Comparison of ENCODE assay signal across 25 mouse cellular contexts in the genomic region with DNA sequence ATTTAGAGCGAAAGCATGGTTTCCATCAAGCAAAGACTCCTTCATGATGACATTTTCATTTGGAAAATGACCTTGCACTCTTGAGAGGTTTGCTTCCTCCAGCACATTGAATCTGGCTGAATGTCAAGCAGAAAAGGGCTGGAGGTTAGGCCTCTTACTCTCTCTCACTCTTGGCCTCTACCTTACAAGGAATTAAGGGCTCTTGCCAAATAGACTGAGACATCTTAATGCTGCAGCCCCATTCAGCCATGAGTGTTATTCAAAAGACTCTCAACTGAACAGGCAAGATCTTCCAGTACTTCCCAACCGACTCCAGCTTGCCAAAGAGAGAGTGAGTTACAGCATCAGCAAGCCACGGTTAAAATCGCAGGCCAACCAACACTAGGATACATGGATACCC. TPM values are rescaled to one million over a fixed set of nuclear protein-coding genes. Genes with fewer than 3 reads are reported as not detected.
A peak's percentile ranks its signal among the peaks of the same experiment; 100 is the strongest.
DNase-seq lines count a peak whose midpoint lies in the region; ATAC-seq and TF ChIP-seq lines count a peak whose summit lies in the region.
"Had no signal": no experiment of that assay in that cellular context is flagged by ENCODE, and none has a peak within 500 bp of the region (broad histone marks: within the 10 kb centered on the region; RNA-seq: fewer than 3 reads in every experiment).

No protein-coding gene starts in this region.

- 69% methylated on average over 4 of the region's 4 CpGs for WGBS in heart, embryonic 16.5 days
- WGBS in lung, embryonic 16.5 days: 68% methylated on average over 4 of the region's 4 CpGs
- 90% methylated on average over 4 of the region's 4 CpGs for WGBS in limb, embryonic 14.5 days

- H3K4me2 ChIP-seq in heart, embryonic 16.5 days (ENCODE audit: low read depth, low read length): no peak overlapping the region
- no peak overlapping the region for H3K4me2 ChIP-seq in lung, embryonic 16.5 days (ENCODE audit: low read depth, low read length)
- no peak overlapping the region for H3K4me2 ChIP-seq in limb, embryonic 14.5 days (replicated peaks; ENCODE audit: low read depth, low read length, severe bottlenecking)
- H3K4me2 ChIP-seq: embryonic facial prominence, embryonic 12.5 days; forebrain, embryonic 13.5 days; midbrain, embryonic 12.5 days; neural tube, embryonic 15.5 days; stomach, embryonic 15.5 days had no signal

- TF ChIP-seq CTCF in left cerebral cortex, adult 2 months (IDR thresholded peaks at IDR 0.05): no peak

- intact Hi-C loops in left cerebral cortex, adult 2 months (cut with DNase I): no loop called here

- peak overlapping the region; percentile 57 for H3K27ac ChIP-seq in heart, embryonic 16.5 days (ENCODE audit: low read length)
- H3K27ac ChIP-seq in lung, embryonic 16.5 days (ENCODE audit: low read length): no peak overlapping the region
- H3K27ac ChIP-seq in limb, embryonic 14.5 days (replicated peaks; ENCODE audit: low read depth, low read length): no peak overlapping the region
- no peak overlapping the region for H3K27ac ChIP-seq in left cerebral cortex, adult 2 months
- H3K27ac ChIP-seq: embryonic facial prominence, embryonic 12.5 days; forebrain, embryonic 13.5 days; hindbrain, embryonic 10.5 days; hindbrain, postnatal 0 days; midbrain, embryonic 12.5 days; neural tube, embryonic 15.5 days; stomach, embryonic 15.5 days had no signal

- no peaks in the 10 kb centered on the region for H3K27me3 ChIP-seq in heart, embryonic 16.5 days (ENCODE audit: control insufficient read depth, insufficient read depth, low read length)
- H3K27me3 ChIP-seq in lung, embryonic 16.5 days (ENCODE audit: control insufficient read depth, insufficient read depth, low read depth, low read length): no peaks in the 10 kb centered on the region
- H3K27me3 ChIP-seq in limb, embryonic 14.5 days (ENCODE audit: control insufficient read depth, insufficient read depth, low read length): no peaks in the 10 kb centered on the region
- H3K27me3 ChIP-seq: embryonic facial prominence, embryonic 12.5 days; forebrain, embryonic 13.5 days; midbrain, embryonic 12.5 days; neural tube, embryonic 15.5 days; stomach, embryonic 15.5 days had no signal

- 0 out of 2 replicates have a peak, but pooled peaks cover 2% of the 10 kb centered on the region for H3K36me3 ChIP-seq in heart, embryonic 16.5 days (ENCODE audit: control insufficient read depth, insufficient read depth)
- no peaks in the 10 kb centered on the region for H3K36me3 ChIP-seq in lung, embryonic 16.5 days (ENCODE audit: control insufficient read depth, insufficient read depth, low read length)
- no peaks in the 10 kb centered on the region for H3K36me3 ChIP-seq in limb, embryonic 14.5 days (ENCODE audit: control insufficient read depth, insufficient read depth, low read length)
- H3K36me3 ChIP-seq: embryonic facial prominence, embryonic 12.5 days; hindbrain, embryonic 10.5 days; midbrain, embryonic 12.5 days; neural tube, embryonic 15.5 days; stomach, embryonic 15.5 days had no signal

- H3K4me1 ChIP-seq in heart, embryonic 16.5 days (ENCODE audit: control insufficient read depth, insufficient read depth, low read length): peaks cover 9% of the 10 kb centered on the region
- 0 out of 2 replicates have a peak, but pooled peaks cover 2% of the 10 kb centered on the region for H3K4me1 ChIP-seq in lung, embryonic 16.5 days (replicated peaks; ENCODE audit: control insufficient read depth, insufficient read depth, low read length)
- H3K4me1 ChIP-seq in limb, embryonic 14.5 days (ENCODE audit: control insufficient read depth, insufficient read depth, low read length): no peaks in the 10 kb centered on the region
- H3K4me1 ChIP-seq: embryonic facial prominence, embryonic 12.5 days; forebrain, embryonic 13.5 days; hindbrain, embryonic 10.5 days; midbrain, embryonic 12.5 days; neural tube, embryonic 15.5 days; stomach, embryonic 15.5 days had no signal

- TF ChIP-seq POLR2A in limb, embryonic 14.5 days (IDR thresholded peaks at IDR 0.05; ENCODE audit: borderline replicate concordance, extremely low read depth, insufficient read depth, insufficient read length): no peak

- no peak overlapping the region for H3K9ac ChIP-seq in heart, embryonic 16.5 days (ENCODE audit: low read length)
- H3K9ac ChIP-seq in lung, embryonic 16.5 days (ENCODE audit: low read length): no peak overlapping the region
- H3K9ac ChIP-seq in limb, embryonic 14.5 days (ENCODE audit: low read depth, low read length, severe bottlenecking): no peak overlapping the region
- H3K9ac ChIP-seq: embryonic facial prominence, embryonic 12.5 days; forebrain, embryonic 13.5 days; midbrain, embryonic 12.5 days; neural tube, embryonic 15.5 days; stomach, embryonic 15.5 days had no signal

- peaks cover 3% of the 10 kb centered on the region for H3K9me3 ChIP-seq in heart, embryonic 16.5 days (replicated peaks; ENCODE audit: control insufficient read depth, low read length)
- no peaks in the 10 kb centered on the region for H3K9me3 ChIP-seq in lung, embryonic 16.5 days (ENCODE audit: control insufficient read depth, low read length)
- no peaks in the 10 kb centered on the region for H3K9me3 ChIP-seq in limb, embryonic 14.5 days (ENCODE audit: control insufficient read depth, low read length)
- H3K9me3 ChIP-seq: embryonic facial prominence, embryonic 12.5 days; forebrain, embryonic 13.5 days; hindbrain, embryonic 10.5 days; midbrain, embryonic 12.5 days; neural tube, embryonic 15.5 days; stomach, embryonic 15.5 days had no signal

- H3K4me3 ChIP-seq in heart, embryonic 16.5 days (ENCODE audit: low read length): no peak overlapping the region
- no peak overlapping the region for H3K4me3 ChIP-seq in lung, embryonic 16.5 days (ENCODE audit: low read length)
- no peak overlapping the region for H3K4me3 ChIP-seq in limb, embryonic 14.5 days (replicated peaks; ENCODE audit: low read length)
- no peak overlapping the region for H3K4me3 ChIP-seq in left cerebral cortex, adult 2 months
- H3K4me3 ChIP-seq: embryonic facial prominence, embryonic 12.5 days; erythroblast, embryonic 14.5 days; forebrain, embryonic 13.5 days; hindbrain, embryonic 10.5 days; midbrain, embryonic 12.5 days; neural tube, embryonic 15.5 days; stomach, embryonic 15.5 days had no signal

- peak; percentile 32; the same call in 1 of the 2 replicates for ATAC-seq in heart, embryonic 16.5 days (replicated peaks; ENCODE audit: extremely low read depth, insufficient read depth, low FRiP score)
- peak; percentile 38; the same call in 1 of the 2 replicates for ATAC-seq in lung, embryonic 16.5 days (ENCODE audit: low read depth)
- ATAC-seq in limb, embryonic 14.5 days (ENCODE audit: low FRiP score, low read depth): peak; percentile 44; the same call in 1 of the 2 replicates
- ATAC-seq: forebrain, embryonic 13.5 days; hindbrain, postnatal 0 days; intestine, embryonic 16.5 days had no signal

- DNase-seq in adrenal gland, postnatal 14 days: peak; percentile 11
- no peak for DNase-seq in adrenal gland, adult 8-10 months
- DNase-seq in heart, adult 8-10 months (ENCODE audit: low spot score): no peak
- DNase-seq in lung, postnatal 14 days: no peak
- peak; percentile 40 for DNase-seq in limb, embryonic 14.5 days (ENCODE audit: low spot score)
- no peak for DNase-seq in left cerebral cortex, adult 2 months (ENCODE audit: extremely low spot score in 1 of 2, low spot score in 2 of 2)
- DNase-seq: cerebellum, adult 2 months; cerebellum, postnatal 25 days; gastrocnemius, postnatal 36 days; kidney, postnatal 36 days; layer of hippocampus, adult 9-11 months; right cerebral cortex, adult 18-20 months; right cerebral cortex, postnatal 4 days; thymus, postnatal 25 days had no signal

RNA-seq across cellular contexts. Expression of a gene that starts 15.1 kb away (rescaled TPM):
- 9.3 and 10.1 TPM in 2 replicates for total RNA-seq in adrenal gland, postnatal 14 days (2021)
- total RNA-seq in adrenal gland, adult 8-10 months (2022): 10 to 100 TPM; 11.6 to 17.1 (median 12.0) TPM
- 14.1 and 14.7 TPM in 2 replicates for polyA plus RNA-seq in heart, embryonic 16.5 days (2015; fragmentation: Nextera tagmentation; extraction: Ambion mirVana)
- 1 to 10 TPM; 7.8 to 10.0 (median 8.8) TPM for total RNA-seq in heart, adult 8-10 months (2022)
- polyA plus RNA-seq in lung, embryonic 16.5 days (2015; fragmentation: Nextera tagmentation; extraction: Ambion mirVana): 19.9 and 20.5 TPM in 2 replicates
- polyA plus RNA-seq in limb, embryonic 14.5 days (2012; rRNA removed): 16.0 and 18.0 TPM in 2 replicates
- 23.6 and 24.9 TPM in 2 replicates for polyA plus RNA-seq in limb, embryonic 14.5 days (2014; fragmentation: Nextera tagmentation; extraction: Ambion mirVana)
- 1 to 10 TPM; 3.9 to 4.3 TPM for total RNA-seq in left cerebral cortex, adult 2 months (2021)

RNA-seq across cellular contexts. Expression of a gene that starts 42.0 kb away (rescaled TPM):
- 120 and 124 TPM in 2 replicates for total RNA-seq in adrenal gland, postnatal 14 days (2021)
- total RNA-seq in adrenal gland, adult 8-10 months (2022): 100 to 1,000 TPM in 1 of 4 experiments, 10 to 100 TPM in 3; 81.5 to 105 (median 87.5) TPM
- polyA plus RNA-seq in heart, embryonic 16.5 days (2015; fragmentation: Nextera tagmentation; extraction: Ambion mirVana): 176 and 180 TPM in 2 replicates
- 100 to 1,000 TPM; 139 to 161 (median 149) TPM for total RNA-seq in heart, adult 8-10 months (2022)
- 189 and 201 TPM in 2 replicates for polyA plus RNA-seq in lung, embryonic 16.5 days (2015; fragmentation: Nextera tagmentation; extraction: Ambion mirVana)
- 99.9 and 170 TPM in 2 replicates for polyA plus RNA-seq in limb, embryonic 14.5 days (2012; rRNA removed)
- 272 and 274 TPM in 2 replicates for polyA plus RNA-seq in limb, embryonic 14.5 days (2014; fragmentation: Nextera tagmentation; extraction: Ambion mirVana)
- total RNA-seq in left cerebral cortex, adult 2 months (2021): 10 to 100 TPM; 97.6 to 99.2 TPM

Comparison
In these comparisons a context has a peak if more than half of its experiments do, and no peak if none do; other contexts are left out.
1. DNase-seq: peak in adrenal gland, postnatal 14 days (single experiment) and limb, embryonic 14.5 days (single experiment); none in adrenal gland, adult 8-10 months (single experiment), heart, adult 8-10 months (single experiment), lung, postnatal 14 days (single experiment) and left cerebral cortex, adult 2 months (0 of 2).
2. Peak in every context shown above with its lines, with median percentiles within 50 percentile points of each other: ATAC-seq.